Comparison of ENCODE assay signal across 8 mouse cellular contexts in genomic region chr12:8698895-8699294, GRCm38 (mm10). TPM values are rescaled to one million over a fixed set of nuclear protein-coding genes. Genes with fewer than 3 reads are reported as not detected.
DNase-seq lines count a peak whose midpoint lies in the region; ATAC-seq and TF ChIP-seq lines count a peak whose summit lies in the region.

No protein-coding gene starts in this region.

- 61% methylated on average over 2 of the region's 2 CpGs for WGBS in thymus, adult 2 months
- WGBS in hindbrain, embryonic 15.5 days: 62% methylated on average over 2 of the region's 2 CpGs

- H3K9me3 ChIP-seq in hindbrain, embryonic 15.5 days: no peaks in the 10 kb centered on the region

- H3K27me3 ChIP-seq in thymus, adult 2 months (ENCODE audit: control insufficient read depth, insufficient read depth, low read length): no peaks in the 10 kb centered on the region
- no peaks in the 10 kb centered on the region for H3K27me3 ChIP-seq in hindbrain, embryonic 15.5 days

- no peak overlapping the region for H3K27ac ChIP-seq in thymus, adult 2 months (ENCODE audit: control insufficient read depth, insufficient read depth, low read length)
- H3K27ac ChIP-seq in hindbrain, embryonic 15.5 days (replicated peaks): no peak overlapping the region

- TF ChIP-seq POLR2A in thymus, adult 2 months (IDR thresholded peaks at IDR 0.05; ENCODE audit: control insufficient read depth, extremely low read depth, insufficient read depth, low read length, poor library complexity): no peak

- peaks cover 16% of the 10 kb centered on the region for H3K36me3 ChIP-seq in thymus, adult 2 months (ENCODE audit: control insufficient read depth, insufficient read depth, low read length)
- H3K36me3 ChIP-seq in hindbrain, embryonic 15.5 days: peaks cover 4% of the 10 kb centered on the region; the same call in 1 of the 2 replicates

- H3K4me2 ChIP-seq in hindbrain, embryonic 15.5 days: no peak overlapping the region

- no peak overlapping the region for H3K9ac ChIP-seq in hindbrain, embryonic 15.5 days

- H3K4me3 ChIP-seq in thymus, adult 2 months (ENCODE audit: control insufficient read depth, insufficient read depth, low read length): no peak overlapping the region
- H3K4me3 ChIP-seq in hindbrain, embryonic 15.5 days: no peak overlapping the region

- DNase-seq in gastrocnemius, adult 18-20 months (ENCODE audit: low spot score): peak; percentile 32
- no peak for DNase-seq in gastrocnemius, postnatal 25 days
- DNase-seq in thymus, adult 2 months: peak; percentile 45
- DNase-seq in thymus, adult 18-20 months: no peak
- peak; percentile 71 to 72 for DNase-seq in cerebellum, postnatal 10 days
- DNase-seq in lung, postnatal 25 days (ENCODE audit: low spot score): peak; percentile 48
- peak; percentile 26 to 64 for DNase-seq in spleen, postnatal 4 days (ENCODE audit: low spot score in 2 of 2)

- peak; percentile 34; the same call in 1 of the 2 replicates for ATAC-seq in hindbrain, embryonic 15.5 days (ENCODE audit: low FRiP score, low read depth)

- TF ChIP-seq CTCF in thymus, adult 2 months (IDR thresholded peaks at IDR 0.05; ENCODE audit: borderline replicate concordance, control insufficient read depth, extremely low read depth, insufficient read depth, low read length, poor library complexity): no peak

- H3K4me1 ChIP-seq in thymus, adult 2 months (replicated peaks; ENCODE audit: control insufficient read depth, insufficient read depth, low read length): no peaks in the 10 kb centered on the region
- no peaks in the 10 kb centered on the region for H3K4me1 ChIP-seq in hindbrain, embryonic 15.5 days (replicated peaks)

RNA-seq across cellular contexts. Expression of gene Pum2, which starts 25.0 kb away (rescaled TPM):
- 10 to 100 TPM; 76.3 to 92.5 TPM for total RNA-seq in gastrocnemius, adult 18-20 months (2021)
- 10 to 100 TPM; 60.0 to 71.0 TPM for total RNA-seq in gastrocnemius, postnatal 25 days (2021)
- polyA plus RNA-seq in thymus, adult 2 months (2012; rRNA removed): 149 and 162 TPM in 2 replicates
- polyA plus RNA-seq in hindbrain, embryonic 15.5 days (2015; fragmentation: Nextera tagmentation; extraction: Ambion mirVana): 46.8 and 46.9 TPM in 2 replicates

Comparison
In these comparisons a context has a peak if more than half of its experiments do, and no peak if none do; other contexts are left out.
1. DNase-seq: peak in gastrocnemius, adult 18-20 months (single experiment), thymus, adult 2 months (single experiment), cerebellum, postnatal 10 days (2 of 2), lung, postnatal 25 days (single experiment) and spleen, postnatal 4 days (2 of 2); none in gastrocnemius, postnatal 25 days (single experiment) and thymus, adult 18-20 months (0 of 2).